Mouse (Mus musculus): ENCODE results near the gene Rpe.
"Not testable (repeated sequence)": the region's sequence is repeated elsewhere in the genome, so short reads cannot be mapped to it uniquely, and the experiment has no call there.

Rpe gene

DNA sequence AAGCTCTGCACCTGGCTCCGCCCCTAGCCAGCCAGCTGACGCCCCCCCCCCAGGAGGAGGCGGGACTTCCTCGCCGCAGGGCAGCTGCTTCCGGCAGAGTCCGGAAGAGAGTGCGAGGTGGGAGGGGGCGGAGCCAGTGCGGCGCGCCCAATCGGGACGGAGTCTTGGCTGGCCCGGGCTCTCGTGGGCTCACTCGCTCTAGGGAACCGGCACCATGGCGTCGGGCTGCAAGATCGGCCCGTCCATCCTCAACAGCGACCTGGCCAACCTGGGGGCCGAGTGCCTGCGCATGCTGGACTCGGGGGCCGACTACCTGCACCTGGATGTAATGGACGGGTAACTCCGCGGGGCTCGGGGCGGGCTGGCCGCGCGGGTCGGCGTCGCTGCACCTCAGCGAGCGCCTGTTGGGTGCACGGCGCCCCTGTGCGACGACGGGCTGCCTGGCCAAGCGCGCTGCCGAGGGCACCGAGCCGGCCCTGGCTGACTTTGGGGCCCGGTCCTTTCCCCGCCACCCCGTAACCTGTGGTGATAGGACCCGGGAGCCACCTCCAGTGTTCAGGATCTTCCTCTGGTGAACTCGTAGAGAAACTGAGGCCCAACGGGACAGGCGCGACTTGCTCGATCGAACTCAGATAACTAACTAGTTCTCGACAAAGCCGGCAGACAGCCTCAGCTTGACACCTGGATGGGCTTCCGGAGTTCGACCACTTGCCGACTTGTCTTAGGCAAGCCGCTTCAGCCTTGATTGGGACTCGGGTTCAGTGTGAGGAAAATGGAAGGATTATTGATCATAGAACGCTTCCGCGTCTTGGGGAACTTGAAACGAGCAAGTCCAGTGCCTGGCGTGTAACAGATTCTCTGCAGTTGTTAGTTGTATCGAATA, at the start of gene Rpe:
Rpe (plus strand) TSS at position 139 of the 883 bp plus-strand sequence.
- peak; percentile 85 for DNase-seq (ENCODE audit: low read depth, low spot score)

- DNase-seq (ENCODE audit: low read depth, low spot score): no peak
Observed at GRCm38 (mm10) chr1:66655119-66655746, 45.4 kb upstream of the Rpe start.

GRCm38 (mm10) chr1:66655747-66656119, 44.9 kb upstream of the Rpe start:
- no peak for DNase-seq (ENCODE audit: low read depth, low spot score)

- DNase-seq (ENCODE audit: low read depth, low spot score): no peak
Observed at GRCm38 (mm10) chr1:66671475-66671874, 29.2 kb upstream of the Rpe start.

- no peak for DNase-seq (ENCODE audit: low read depth, low spot score)
Observed at GRCm38 (mm10) chr1:66672812-66673211, 27.8 kb upstream of the Rpe start.

- DNase-seq (ENCODE audit: low read depth, low spot score): no peak
Observed at GRCm38 (mm10) chr1:66677928-66678327, 22.7 kb upstream of the Rpe start.

GRCm38 (mm10) chr1:66678662-66679061, 22.0 kb upstream of the Rpe start:
- no peak for DNase-seq (ENCODE audit: low read depth, low spot score)

- DNase-seq (ENCODE audit: low read depth, low spot score): no peak
Observed at GRCm38 (mm10) chr1:66682974-66683373, 17.7 kb upstream of the Rpe start.

- no peak for DNase-seq (ENCODE audit: low read depth, low spot score)
Observed at GRCm38 (mm10) chr1:66691772-66692171, 8.9 kb upstream of the Rpe start.

- DNase-seq (ENCODE audit: low read depth, low spot score): no peak
Observed at GRCm38 (mm10) chr1:66692308-66692707, 8.3 kb upstream of the Rpe start.

- no peak for DNase-seq (ENCODE audit: low read depth, low spot score)
Observed at GRCm38 (mm10) chr1:66692780-66693392, 7.7 kb upstream of the Rpe start.

GRCm38 (mm10) chr1:66694266-66694665, 6.4 kb upstream of the Rpe start:
- no peak for DNase-seq (ENCODE audit: low read depth, low spot score)

DNA sequence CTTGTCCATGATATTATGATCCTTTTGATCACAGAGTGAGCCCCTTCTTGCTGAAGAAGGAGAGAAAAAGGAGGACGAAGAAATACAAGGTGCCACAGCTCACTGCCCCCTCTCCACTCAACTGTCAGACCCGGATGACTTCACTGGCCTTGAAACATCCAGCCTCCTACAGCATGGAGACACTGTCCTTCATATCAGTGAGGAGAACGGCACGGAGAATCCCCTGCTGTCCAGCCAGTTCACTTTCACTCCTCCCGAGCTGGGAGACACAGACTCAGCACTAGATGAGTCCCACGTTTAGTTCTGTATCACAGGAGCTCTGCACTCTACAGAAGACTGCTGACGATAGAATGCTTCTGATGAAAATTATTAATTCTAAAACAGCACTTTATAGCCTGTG, 5.3 kb upstream of the Rpe start:
- DNase-seq (ENCODE audit: low read depth, low spot score): no peak

- not testable (repeated sequence) for DNase-seq (ENCODE audit: low read depth, low spot score)
Observed at GRCm38 (mm10) chr1:66699630-66700029, 1.0 kb upstream of the Rpe start.

DNA sequence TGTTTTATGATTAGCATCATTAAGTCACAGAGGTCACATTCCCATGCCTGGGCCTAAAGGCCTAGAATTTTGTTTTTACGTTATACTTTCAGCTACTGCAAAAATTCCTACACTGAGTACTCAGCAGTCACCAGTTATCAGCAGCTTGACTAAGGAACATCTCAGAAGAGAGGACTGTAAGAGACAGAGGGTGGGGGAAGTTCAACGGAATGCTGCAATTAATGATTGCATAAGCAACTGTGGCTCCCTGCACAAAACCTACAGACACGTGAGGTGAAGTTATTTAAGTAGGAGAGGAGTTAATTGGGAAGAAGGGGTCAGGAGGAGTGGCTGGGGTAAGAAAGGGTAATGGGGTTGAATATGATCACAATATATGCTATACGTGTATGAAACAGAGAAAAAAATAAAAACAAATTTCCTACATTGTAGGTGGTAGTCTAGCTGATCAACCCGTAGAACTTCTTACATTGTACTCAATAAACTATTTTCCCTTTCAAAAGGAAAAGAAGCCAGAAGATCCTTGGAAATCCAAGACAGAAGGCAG, 410 bp upstream of the Rpe start:
- DNase-seq (ENCODE audit: low read depth, low spot score): no peak

DNA sequence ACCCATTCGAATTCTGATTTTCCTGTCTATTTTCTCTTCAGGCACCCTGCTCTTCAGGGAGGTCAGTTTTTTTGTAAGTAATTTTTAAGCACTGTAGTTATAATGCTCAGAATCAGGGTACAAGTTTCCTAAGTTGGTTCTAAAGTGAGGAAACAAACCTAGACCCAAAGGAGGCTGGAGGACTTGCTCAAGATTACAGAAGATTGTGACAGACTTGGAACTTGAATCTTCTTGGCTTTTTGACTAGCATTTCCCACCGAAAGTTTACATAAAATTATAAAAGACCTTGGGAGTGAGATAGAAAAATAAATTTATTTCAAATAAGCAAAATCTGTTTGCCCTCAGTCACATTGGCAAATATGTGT, 927 bp downstream of the Rpe start:
- no peak for DNase-seq (ENCODE audit: low read depth, low spot score)

DNA sequence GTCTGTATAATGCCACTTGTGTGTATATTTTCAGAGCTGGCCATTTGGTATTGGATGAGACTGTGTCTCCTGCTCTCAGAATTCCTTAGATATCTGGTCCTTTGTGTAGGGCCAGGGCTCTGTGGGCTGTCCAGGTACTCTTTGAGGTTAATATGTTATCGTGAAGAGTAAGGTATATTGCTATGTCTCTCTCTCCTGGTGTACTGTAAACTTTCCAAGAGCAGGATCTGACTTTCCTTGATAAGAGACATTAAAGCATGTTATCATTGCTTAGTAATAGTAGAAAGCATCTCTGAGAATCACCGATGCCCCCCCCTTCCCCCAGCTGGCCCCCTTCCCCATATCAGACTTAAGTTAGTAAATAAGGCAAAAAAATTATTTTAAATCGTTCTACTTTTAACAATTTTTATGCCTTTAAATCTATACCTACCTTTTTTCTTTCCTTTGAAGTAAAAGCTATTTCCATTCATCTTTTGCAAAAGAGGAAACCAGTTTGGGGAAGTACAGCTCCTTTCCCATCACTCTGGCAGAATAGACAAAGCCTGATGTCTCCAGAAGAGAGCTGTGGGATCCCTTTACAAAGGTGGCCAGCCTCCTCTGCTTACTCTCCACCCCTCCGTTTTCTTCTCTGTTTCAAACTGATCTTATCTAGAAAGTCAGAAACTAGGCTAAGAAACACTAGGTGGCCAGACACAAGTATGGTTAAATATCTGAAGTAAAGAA, 2.2 kb downstream of the Rpe start:
- DNase-seq (ENCODE audit: low read depth, low spot score): no peak

GRCm38 (mm10) chr1:66704523-66704922, 3.9 kb downstream of the Rpe start:
- no peak for DNase-seq (ENCODE audit: low read depth, low spot score)

DNA sequence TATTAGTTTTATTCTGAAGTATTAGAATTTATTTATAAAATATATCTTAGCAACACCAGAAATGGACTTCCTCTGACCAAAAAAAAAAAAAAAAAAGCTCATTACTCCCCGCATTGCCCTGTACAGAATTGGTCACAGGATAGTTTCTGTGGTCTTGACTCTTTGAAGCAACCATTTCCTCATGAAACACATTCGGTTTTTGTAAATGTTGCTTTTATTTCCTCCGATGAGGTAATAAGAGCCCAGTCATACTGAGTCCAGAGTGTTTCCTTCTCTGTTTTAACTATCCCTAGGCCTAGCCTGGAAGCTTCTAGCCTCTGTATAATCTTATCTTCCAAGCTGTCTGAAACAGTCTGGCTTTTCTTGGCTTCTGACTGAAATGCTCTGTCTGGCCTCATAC, 12.2 kb downstream of the Rpe start:
- DNase-seq (ENCODE audit: low read depth, low spot score): no peak

GRCm38 (mm10) chr1:66730581-66730980, 29.9 kb downstream of the Rpe start:
- no peak for DNase-seq (ENCODE audit: low read depth, low spot score)

DNA sequence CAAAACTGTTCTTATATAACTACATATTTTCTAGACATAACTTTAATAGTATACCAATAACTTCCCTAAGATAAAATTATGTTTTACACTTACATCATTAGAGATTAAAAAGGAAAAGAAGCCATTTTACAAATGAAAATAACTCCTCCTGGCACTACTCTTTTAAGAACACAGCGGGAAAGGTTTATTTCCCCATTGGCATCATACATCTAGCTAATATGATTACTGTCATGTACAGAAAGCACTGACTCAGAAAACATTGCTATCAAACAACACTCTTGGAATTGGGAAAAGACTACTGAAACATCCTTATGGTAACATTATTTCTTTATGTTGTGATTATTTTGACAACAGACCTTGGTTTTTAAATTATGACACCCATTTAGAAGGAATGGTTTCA, 68.1 kb downstream of the Rpe start:
- no peak for DNase-seq (ENCODE audit: low read depth, low spot score)

Measured in retina, adult 2 months (tissue).